Mouse (Mus musculus): ENCODE measurements around the gene Banp. TPM values are rescaled to one million over a fixed set of nuclear protein-coding genes. Genes with fewer than 3 reads are reported as not detected.

The Banp gene
- total RNA-seq, 1 experiment: 53.8 TPM

GRCm38 (mm10) chr8:121995895-121996294, 46.3 kb downstream of the Banp start:
- H3K4me3 ChIP-seq (ENCODE audit: insufficient read depth in 1 of 2, low read depth in 1 of 2, low read length in 2 of 2, poor library complexity in 1 of 2, severe bottlenecking in 1 of 2): no peak overlapping the region
- H3K27ac ChIP-seq (ENCODE audit: insufficient read depth, low read depth, low read length, poor library complexity, severe bottlenecking): no peak overlapping the region
- no peak for DNase-seq (ENCODE audit: low read depth, low spot score)
- no peak for TF ChIP-seq ZNF384 (IDR thresholded peaks at IDR 0.05; ENCODE audit: low read depth, low read length)
- TF ChIP-seq MAFK (IDR thresholded peaks at IDR 0.05; ENCODE audit: insufficient read depth, low read depth, low read length): no peak
- no peak for TF ChIP-seq CHD2 (IDR thresholded peaks at IDR 0.05; ENCODE audit: low read depth, low read length)
- TF ChIP-seq ZC3H11A (IDR thresholded peaks at IDR 0.05; ENCODE audit: borderline replicate concordance, low read depth, low read length): no peak
- no peak for TF ChIP-seq HCFC1 (IDR thresholded peaks at IDR 0.05; ENCODE audit: borderline replicate concordance, insufficient read depth, low read length)
- no peaks in the 10 kb centered on the region for H3K4me1 ChIP-seq (ENCODE audit: control insufficient read depth in 2 of 2, insufficient read depth in 2 of 2, low read length in 2 of 2, poor library complexity in 1 of 2)
- H3K36me3 ChIP-seq (ENCODE audit: control insufficient read depth, insufficient read depth, low read length, poor library complexity, severe bottlenecking): peaks cover 64% of the 10 kb centered on the region
- no peak overlapping the region for H3K9ac ChIP-seq (ENCODE audit: insufficient read depth, low read depth, low read length, poor library complexity, severe bottlenecking)
- in situ Hi-C loops (cut with MboI; ENCODE audit: low sequenced_read_pairs in 2 of 2, unreplicated experiment in 2 of 2): no loop called here
- H3K9me3 ChIP-seq (ENCODE audit: control insufficient read depth, insufficient read depth, low read depth, low read length): no peaks in the 10 kb centered on the region

GRCm38 (mm10) chr8:121998631-121999030, 49.1 kb downstream of the Banp start:
- H3K4me1 ChIP-seq (ENCODE audit: control insufficient read depth in 2 of 2, insufficient read depth in 2 of 2, low read length in 2 of 2, poor library complexity in 1 of 2): no peaks in the 10 kb centered on the region
- in situ Hi-C loops (cut with MboI; ENCODE audit: low sequenced_read_pairs in 2 of 2, unreplicated experiment in 2 of 2): no loop called here
- H3K4me3 ChIP-seq (ENCODE audit: insufficient read depth in 1 of 2, low read depth in 1 of 2, low read length in 2 of 2, poor library complexity in 1 of 2, severe bottlenecking in 1 of 2): no peak overlapping the region
- no peak overlapping the region for H3K27ac ChIP-seq (ENCODE audit: insufficient read depth, low read depth, low read length, poor library complexity, severe bottlenecking)
- H3K9me3 ChIP-seq (ENCODE audit: control insufficient read depth, insufficient read depth, low read depth, low read length): no peaks in the 10 kb centered on the region
- peaks cover 65% of the 10 kb centered on the region for H3K36me3 ChIP-seq (ENCODE audit: control insufficient read depth, insufficient read depth, low read length, poor library complexity, severe bottlenecking)
- TF ChIP-seq MAFK (IDR thresholded peaks at IDR 0.05; ENCODE audit: insufficient read depth, low read depth, low read length) (no peak), ZNF384 (IDR thresholded peaks at IDR 0.05; ENCODE audit: low read depth, low read length) (no peak), HCFC1 (IDR thresholded peaks at IDR 0.05; ENCODE audit: borderline replicate concordance, insufficient read depth, low read length) (no peak), CHD2 (IDR thresholded peaks at IDR 0.05; ENCODE audit: low read depth, low read length) (no peak), ZC3H11A (IDR thresholded peaks at IDR 0.05; ENCODE audit: borderline replicate concordance, low read depth, low read length) (no peak)
- no peak for DNase-seq (ENCODE audit: low read depth, low spot score)
- no peak overlapping the region for H3K9ac ChIP-seq (ENCODE audit: insufficient read depth, low read depth, low read length, poor library complexity, severe bottlenecking)

GRCm38 (mm10) chr8:121999211-121999610, 49.7 kb downstream of the Banp start:
- in situ Hi-C loops (cut with MboI; ENCODE audit: low sequenced_read_pairs in 2 of 2, unreplicated experiment in 2 of 2): no loop called here
- TF ChIP-seq CHD2 (IDR thresholded peaks at IDR 0.05; ENCODE audit: low read depth, low read length): no peak
- Histone ChIP-seq H3K4me1 (ENCODE audit: control insufficient read depth in 2 of 2, insufficient read depth in 2 of 2, low read length in 2 of 2, poor library complexity in 1 of 2) (no peaks in the 10 kb centered on the region), H3K9ac (ENCODE audit: insufficient read depth, low read depth, low read length, poor library complexity, severe bottlenecking) (no peak overlapping the region), H3K4me3 (ENCODE audit: insufficient read depth in 1 of 2, low read depth in 1 of 2, low read length in 2 of 2, poor library complexity in 1 of 2, severe bottlenecking in 1 of 2) (no peak overlapping the region), H3K36me3 (ENCODE audit: control insufficient read depth, insufficient read depth, low read length, poor library complexity, severe bottlenecking) (peaks cover 69% of the 10 kb centered on the region), H3K9me3 (ENCODE audit: control insufficient read depth, insufficient read depth, low read depth, low read length) (no peaks in the 10 kb centered on the region), H3K27ac (ENCODE audit: insufficient read depth, low read depth, low read length, poor library complexity, severe bottlenecking) (no peak overlapping the region)
- no peak for DNase-seq (ENCODE audit: low read depth, low spot score)

- H3K9me3 ChIP-seq (ENCODE audit: control insufficient read depth, insufficient read depth, low read depth, low read length): no peaks in the 10 kb centered on the region
- TF ChIP-seq HCFC1 (IDR thresholded peaks at IDR 0.05; ENCODE audit: borderline replicate concordance, insufficient read depth, low read length) (no peak), CHD2 (IDR thresholded peaks at IDR 0.05; ENCODE audit: low read depth, low read length) (no peak), ZNF384 (IDR thresholded peaks at IDR 0.05; ENCODE audit: low read depth, low read length) (no peak), MAFK (IDR thresholded peaks at IDR 0.05; ENCODE audit: insufficient read depth, low read depth, low read length) (no peak), ZC3H11A (IDR thresholded peaks at IDR 0.05; ENCODE audit: borderline replicate concordance, low read depth, low read length) (no peak)
- in situ Hi-C loops (cut with MboI; ENCODE audit: low sequenced_read_pairs in 2 of 2, unreplicated experiment in 2 of 2): no loop called here
- no peak for DNase-seq (ENCODE audit: low read depth, low spot score)
- H3K36me3 ChIP-seq (ENCODE audit: control insufficient read depth, insufficient read depth, low read length, poor library complexity, severe bottlenecking): peaks cover 64% of the 10 kb centered on the region
- no peak overlapping the region for H3K4me3 ChIP-seq (ENCODE audit: insufficient read depth in 1 of 2, low read depth in 1 of 2, low read length in 2 of 2, poor library complexity in 1 of 2, severe bottlenecking in 1 of 2)
- no peak overlapping the region for H3K27ac ChIP-seq (ENCODE audit: insufficient read depth, low read depth, low read length, poor library complexity, severe bottlenecking)
- no peak overlapping the region for H3K9ac ChIP-seq (ENCODE audit: insufficient read depth, low read depth, low read length, poor library complexity, severe bottlenecking)
- no peaks in the 10 kb centered on the region for H3K4me1 ChIP-seq (ENCODE audit: control insufficient read depth in 2 of 2, insufficient read depth in 2 of 2, low read length in 2 of 2, poor library complexity in 1 of 2)
Observed at GRCm38 (mm10) chr8:122001339-122002115, 52.0 kb downstream of the Banp start.

- Histone ChIP-seq H3K4me1 (ENCODE audit: control insufficient read depth in 2 of 2, insufficient read depth in 2 of 2, low read length in 2 of 2, poor library complexity in 1 of 2) (no peaks in the 10 kb centered on the region), H3K9ac (ENCODE audit: insufficient read depth, low read depth, low read length, poor library complexity, severe bottlenecking) (no peak overlapping the region), H3K4me3 (ENCODE audit: insufficient read depth in 1 of 2, low read depth in 1 of 2, low read length in 2 of 2, poor library complexity in 1 of 2, severe bottlenecking in 1 of 2) (no peak overlapping the region), H3K36me3 (ENCODE audit: control insufficient read depth, insufficient read depth, low read length, poor library complexity, severe bottlenecking) (peaks cover 59% of the 10 kb centered on the region), H3K9me3 (ENCODE audit: control insufficient read depth, insufficient read depth, low read depth, low read length) (no peaks in the 10 kb centered on the region), H3K27ac (ENCODE audit: insufficient read depth, low read depth, low read length, poor library complexity, severe bottlenecking) (no peak overlapping the region)
- DNase-seq (ENCODE audit: low read depth, low spot score): no peak
- in situ Hi-C loops (cut with MboI; ENCODE audit: low sequenced_read_pairs in 2 of 2, unreplicated experiment in 2 of 2): no loop called here
- TF ChIP-seq CHD2 (IDR thresholded peaks at IDR 0.05; ENCODE audit: low read depth, low read length): no peak
- TF ChIP-seq ZNF384 (IDR thresholded peaks at IDR 0.05; ENCODE audit: low read depth, low read length): no peak
- no peak for TF ChIP-seq MAFK (IDR thresholded peaks at IDR 0.05; ENCODE audit: insufficient read depth, low read depth, low read length)
- TF ChIP-seq ZC3H11A (IDR thresholded peaks at IDR 0.05; ENCODE audit: borderline replicate concordance, low read depth, low read length): no peak
- no peak for TF ChIP-seq HCFC1 (IDR thresholded peaks at IDR 0.05; ENCODE audit: borderline replicate concordance, insufficient read depth, low read length)
Observed at GRCm38 (mm10) chr8:122003646-122004045, 54.1 kb downstream of the Banp start.
